Mouse (Mus musculus) heart, embryonic 12.5 days (tissue): ENCODE data around the gene Olfr976. TPM values are rescaled to one million over a fixed set of nuclear protein-coding genes. Genes with fewer than 3 reads are reported as not detected.

Source experiments
- ATAC-seq: fragments of 200-750 bp; cut with Nextera tagmentation; 2 replicates; pipeline ENCODE4 v1.8.0; 2017; ENCODE audit warnings: moderate TSS enrichment, moderate library complexity; ENCODE audit not compliant: insufficient number of reproducible peaks, low FRiP score
- H3K27ac ChIP-seq: fragments of 300-500 bp; sonication (generic); 2 replicates; pipeline ENCODE4 v1.5.1; 2016; ENCODE audit warnings: mild to moderate bottlenecking, moderate library complexity; ENCODE audit not compliant: poor library complexity, severe bottlenecking
- H3K27me3 ChIP-seq: fragments of 300-500 bp; sonication (generic); replicated peaks from 2 replicates; pipeline ENCODE4 v1.6.1; 2016; ENCODE audit warnings: mild to moderate bottlenecking, moderate library complexity
- H3K36me3 ChIP-seq: fragments of 300-500 bp; sonication (generic); 2 replicates; pipeline ENCODE4 v1.6.1; 2016; ENCODE audit warnings: mild to moderate bottlenecking, moderate library complexity
- H3K4me1 ChIP-seq: fragments of 300-500 bp; sonication (generic); replicated peaks from 2 replicates; pipeline ENCODE4 v1.6.1; 2016; ENCODE audit warnings: mild to moderate bottlenecking
- H3K4me2 ChIP-seq: fragments of 300-500 bp; sonication (generic); 2 replicates; pipeline ENCODE4 v1.6.1; 2016; ENCODE audit warnings: mild to moderate bottlenecking, moderate library complexity
- H3K4me3 ChIP-seq: fragments of 300-500 bp; sonication (generic); 2 replicates; pipeline ENCODE4 v1.5.1; 2016; ENCODE audit warnings: mild to moderate bottlenecking
- H3K9ac ChIP-seq: fragments of 300-500 bp; sonication (generic); 2 replicates; pipeline ENCODE4 v1.6.1; 2016; ENCODE audit warnings: mild to moderate bottlenecking, moderate library complexity
- H3K9me3 ChIP-seq: fragments of 300-500 bp; sonication (generic); replicated peaks from 2 replicates; pipeline ENCODE4 v1.6.1; 2016; ENCODE audit warnings: mild to moderate bottlenecking, moderate library complexity
- WGBS: fragments of 180-500 bp; shearing (Covaris S2); methylation state at CpG from one replicate; pipeline ENCODE4 v1.1.7; 2016; 5-methylcytosine and 5-hydroxymethylcytosine counted together
- polyA plus RNA-seq: library from polyadenylated mRNA; unstranded; fragments of >200 nt; fragmentation: Nextera tagmentation; extraction: Ambion mirVana; gene quantifications from 2 replicates; pipeline ENCODE4 v1.2.1, GENCODE M21; 2016

Olfr976 gene
- polyA plus RNA-seq, 1 experiment from 2014 or later = not detected

DNA sequence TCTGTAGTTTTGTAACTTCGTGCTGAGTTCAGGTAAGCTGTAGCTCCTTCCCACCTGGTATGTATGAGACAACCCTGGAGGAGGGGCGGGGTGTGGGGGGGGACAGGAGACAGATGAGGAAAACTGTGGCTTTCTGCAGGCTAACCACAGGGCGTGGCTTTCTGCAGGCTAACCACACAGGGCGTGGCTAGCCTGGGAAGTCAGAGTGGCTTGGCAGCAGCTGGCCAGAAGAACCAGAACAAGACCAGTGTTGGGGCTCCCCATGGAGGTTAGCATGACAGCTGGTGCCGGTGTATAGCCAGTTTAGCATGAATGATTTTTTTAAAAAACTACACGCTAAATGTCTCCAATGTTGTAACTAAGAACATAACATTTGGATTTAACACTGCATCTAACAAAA, 55.8 kb downstream of the Olfr976 start:
- H3K4me2 ChIP-seq = no peak overlapping the region
- H3K4me3 ChIP-seq = no peak overlapping the region
- no peak for ATAC-seq
- no peak overlapping the region for H3K27ac ChIP-seq
- no peaks in the 10 kb centered on the region for H3K36me3 ChIP-seq
- H3K9me3 ChIP-seq = no peaks in the 10 kb centered on the region
- H3K27me3 ChIP-seq = no peaks in the 10 kb centered on the region
- no peak overlapping the region for H3K9ac ChIP-seq
- WGBS = 70% methylated on average over 6 of the region's 6 CpGs
- no peaks in the 10 kb centered on the region for H3K4me1 ChIP-seq

Other genes starting within 250 kb of the Olfr976 start
- gene Olfr965, start 249.8 kb downstream of the Olfr976 start, polyA plus RNA-seq = not detected in 2 replicates
- not detected in 2 replicates for gene Olfr150, start 230.2 kb downstream of the Olfr976 start, polyA plus RNA-seq
- not detected in 2 replicates for gene Olfr967, start 214.9 kb downstream of the Olfr976 start, polyA plus RNA-seq
- not detected in 2 replicates for gene Olfr968, start 177.9 kb downstream of the Olfr976 start, polyA plus RNA-seq
- gene Olfr969, start 170.2 kb downstream of the Olfr976 start, polyA plus RNA-seq = not detected in 2 replicates
- gene Olfr970, start 152.3 kb downstream of the Olfr976 start, polyA plus RNA-seq = not detected in 2 replicates
- gene Olfr971, start 124.3 kb downstream of the Olfr976 start, polyA plus RNA-seq = not detected in 2 replicates
- not detected in 2 replicates for gene Olfr972, start 94.7 kb downstream of the Olfr976 start, polyA plus RNA-seq
- not detected in 2 replicates for gene Olfr229, start 53.8 kb downstream of the Olfr976 start, polyA plus RNA-seq
- not detected in 2 replicates for gene Olfr974, start 23.6 kb downstream of the Olfr976 start, polyA plus RNA-seq
- not detected in 2 replicates for gene Olfr975, start 9.1 kb downstream of the Olfr976 start, polyA plus RNA-seq
- not detected in 2 replicates for gene Olfr978, start 31.0 kb upstream of the Olfr976 start, polyA plus RNA-seq
- not detected in 2 replicates for gene Olfr979, start 42.3 kb upstream of the Olfr976 start, polyA plus RNA-seq
- not detected in 2 replicates for gene Olfr980, start 48.4 kb upstream of the Olfr976 start, polyA plus RNA-seq
- not detected in 2 replicates for gene Olfr981, start 60.3 kb upstream of the Olfr976 start, polyA plus RNA-seq
- gene Olfr982, start 112.7 kb upstream of the Olfr976 start, polyA plus RNA-seq = not detected in 2 replicates
- gene Olfr983, start 132.5 kb upstream of the Olfr976 start, polyA plus RNA-seq = not detected in 2 replicates
- gene Olfr984, start 153.1 kb upstream of the Olfr976 start, polyA plus RNA-seq = not detected in 2 replicates
- not detected in 2 replicates for gene Olfr985, start 169.1 kb upstream of the Olfr976 start, polyA plus RNA-seq
- gene Tmem225, start 187.0 kb upstream of the Olfr976 start, polyA plus RNA-seq = not detected in 2 replicates
- not detected in 2 replicates for gene Olfr986, start 219.8 kb upstream of the Olfr976 start, polyA plus RNA-seq
- gene Zfp202, start 231.2 kb upstream of the Olfr976 start, polyA plus RNA-seq = 4.2 and 4.8 TPM in 2 replicates